Mouse (Mus musculus) neural tube, embryonic 11.5 days (tissue): ENCODE results near the gene Gm29609. TPM values are rescaled to one million over a fixed set of nuclear protein-coding genes. Genes with fewer than 3 reads are reported as not detected.

Experiments used
- ATAC-seq: fragments of 200-750 bp; cut with Nextera tagmentation; 2 replicates; pipeline ENCODE4 v1.8.0; 2017; ENCODE audit warnings: moderate number of reproducible peaks, mild to moderate bottlenecking, moderate TSS enrichment, moderate library complexity; ENCODE audit not compliant: insufficient read depth, low FRiP score, low TSS enrichment
- DNase-seq: peaks from one replicate; pipeline ENCODE4 v3.0.0-alpha.2; 2015; ENCODE audit warnings: low spot score
- H3K27ac ChIP-seq: fragments of 300-500 bp; sonication (generic); 2 replicates; pipeline ENCODE4 v1.5.1; 2014; ENCODE audit warnings: low read depth, mild to moderate bottlenecking, low read length
- H3K27me3 ChIP-seq: fragments of 300-500 bp; sonication (generic); 2 replicates; pipeline ENCODE4 v1.6.1; 2014; ENCODE audit warnings: mild to moderate bottlenecking, low read length, mixed read lengths; ENCODE audit not compliant: control insufficient read depth, insufficient read depth
- H3K36me3 ChIP-seq: fragments of 300-500 bp; sonication (generic); 2 replicates; pipeline ENCODE4 v1.6.1; 2014; ENCODE audit warnings: mild to moderate bottlenecking, low read length, moderate library complexity, mixed read lengths; ENCODE audit not compliant: control insufficient read depth, insufficient read depth
- H3K4me1 ChIP-seq: fragments of 300-500 bp; sonication (generic); 2 replicates; pipeline ENCODE4 v1.6.1; 2014; ENCODE audit warnings: low read length, mixed read lengths; ENCODE audit not compliant: control insufficient read depth, insufficient read depth
- H3K4me2 ChIP-seq: fragments of 300-500 bp; sonication (generic); 2 replicates; pipeline ENCODE4 v1.6.1; 2014; ENCODE audit warnings: low read depth, mild to moderate bottlenecking, moderate library complexity
- H3K4me3 ChIP-seq: fragments of 300-500 bp; sonication (generic); 2 replicates; pipeline ENCODE4 v1.5.1; 2014; ENCODE audit warnings: low read depth, low read length
- H3K9ac ChIP-seq: fragments of 300-500 bp; sonication (generic); 2 replicates; pipeline ENCODE4 v1.6.1; 2014; ENCODE audit warnings: mild to moderate bottlenecking, low read length
- H3K9me3 ChIP-seq: fragments of 300-500 bp; sonication (generic); 2 replicates; pipeline ENCODE4 v1.6.1; 2016; ENCODE audit warnings: low read length; ENCODE audit not compliant: control insufficient read depth
- WGBS: fragments of 180-500 bp; shearing (Covaris S2); extraction: QIAGEN DNeasy Blood & Tissue Kit; methylation state at CpG from one replicate; pipeline ENCODE4 v1.1.7; 2014; 5-methylcytosine and 5-hydroxymethylcytosine counted together
- polyA plus RNA-seq: library from polyadenylated mRNA; unstranded; fragments of >200 nt; fragmentation: Nextera tagmentation; extraction: Ambion mirVana; gene quantifications from 2 replicates; pipeline ENCODE4 v1.2.1, GENCODE M21; 2014

Gm29609 gene
- polyA plus RNA-seq, 1 experiment from 2014 or later: 1.3 TPM

DNA sequence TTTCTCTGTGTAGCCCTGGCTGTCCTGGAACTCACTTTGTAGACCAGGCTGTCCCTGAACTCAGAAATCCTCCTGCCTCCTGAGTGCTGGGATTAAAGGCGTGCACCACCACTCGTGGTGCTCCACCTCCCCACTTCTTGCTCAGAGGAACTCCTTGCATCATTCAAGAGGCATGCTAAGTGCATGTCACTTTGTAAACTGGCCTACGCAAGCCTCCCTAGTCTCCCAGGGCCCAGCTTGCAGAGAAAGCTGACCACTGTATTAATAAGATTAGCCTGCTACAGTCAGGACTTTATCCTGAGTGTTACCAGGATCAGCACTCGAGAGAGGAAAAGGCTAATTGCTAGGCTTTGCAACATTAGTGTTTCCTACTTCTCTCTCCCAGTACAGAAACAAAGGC, 11.1 kb downstream of the Gm29609 start:
- Histone ChIP-seq H3K9ac (no peak overlapping the region), H3K4me3 (no peak overlapping the region), H3K36me3 (peaks cover 38% of the 10 kb centered on the region), H3K27ac (no peak overlapping the region), H3K4me1 (no peaks in the 10 kb centered on the region), H3K9me3 (no peaks in the 10 kb centered on the region), H3K27me3 (no peaks in the 10 kb centered on the region), H3K4me2 (no peak overlapping the region)
- DNase-seq: no peak
- 93% methylated on average over 4 of the region's 4 CpGs for WGBS
- ATAC-seq: no peak

DNA sequence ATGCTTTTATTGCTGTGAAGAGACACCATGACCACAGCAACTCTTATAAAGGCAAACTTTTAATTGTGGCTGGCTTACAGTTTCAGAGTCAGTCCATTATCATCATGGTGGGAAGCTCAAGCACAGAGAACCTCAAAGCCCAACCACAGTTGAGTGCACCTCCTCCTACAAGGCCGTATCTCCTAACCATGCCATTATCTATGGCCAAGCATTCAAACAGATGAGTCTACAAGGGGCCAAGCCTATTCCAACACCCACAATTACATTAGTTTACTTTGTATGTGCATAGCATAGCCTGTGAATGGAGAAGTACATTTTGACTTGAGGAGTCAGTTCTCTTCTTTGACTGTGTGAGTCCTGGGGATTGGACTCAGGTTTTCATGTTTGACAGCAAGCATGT, 14.8 kb downstream of the Gm29609 start:
- ATAC-seq: no peak
- peaks cover 35% of the 10 kb centered on the region for H3K36me3 ChIP-seq
- WGBS: 90% methylated on average over 1 of the region's 1 CpGs
- H3K9me3 ChIP-seq: no peaks in the 10 kb centered on the region
- no peak overlapping the region for H3K9ac ChIP-seq
- H3K27ac ChIP-seq: no peak overlapping the region
- H3K27me3 ChIP-seq: no peaks in the 10 kb centered on the region
- H3K4me3 ChIP-seq: no peak overlapping the region
- no peaks in the 10 kb centered on the region for H3K4me1 ChIP-seq
- H3K4me2 ChIP-seq: no peak overlapping the region
- DNase-seq: no peak

DNA sequence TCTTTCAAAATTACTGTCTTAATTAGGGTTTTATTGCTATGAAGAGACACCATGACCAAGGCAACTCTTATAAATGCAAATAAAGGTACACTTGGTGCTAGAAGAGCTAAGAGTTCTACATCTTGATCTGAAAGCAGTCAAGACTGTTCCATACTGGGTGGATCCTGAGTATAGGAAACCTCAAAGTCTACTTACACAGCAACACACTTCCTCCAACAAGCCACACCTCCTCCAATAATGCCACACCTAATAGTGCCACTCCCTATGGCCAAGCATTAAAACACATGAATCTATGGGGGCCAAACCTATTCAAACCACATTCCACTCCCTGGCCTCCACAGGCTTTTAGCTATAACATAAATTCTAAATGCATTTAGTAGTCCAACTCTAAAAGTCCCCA, 17.2 kb downstream of the Gm29609 start:
- DNase-seq: no peak
- Histone ChIP-seq H3K9ac (no peak overlapping the region), H3K4me3 (no peak overlapping the region), H3K27me3 (no peaks in the 10 kb centered on the region), H3K9me3 (no peaks in the 10 kb centered on the region), H3K27ac (no peak overlapping the region), H3K4me2 (no peak overlapping the region), H3K36me3 (peaks cover 34% of the 10 kb centered on the region), H3K4me1 (no peaks in the 10 kb centered on the region)
- no peak for ATAC-seq

DNA sequence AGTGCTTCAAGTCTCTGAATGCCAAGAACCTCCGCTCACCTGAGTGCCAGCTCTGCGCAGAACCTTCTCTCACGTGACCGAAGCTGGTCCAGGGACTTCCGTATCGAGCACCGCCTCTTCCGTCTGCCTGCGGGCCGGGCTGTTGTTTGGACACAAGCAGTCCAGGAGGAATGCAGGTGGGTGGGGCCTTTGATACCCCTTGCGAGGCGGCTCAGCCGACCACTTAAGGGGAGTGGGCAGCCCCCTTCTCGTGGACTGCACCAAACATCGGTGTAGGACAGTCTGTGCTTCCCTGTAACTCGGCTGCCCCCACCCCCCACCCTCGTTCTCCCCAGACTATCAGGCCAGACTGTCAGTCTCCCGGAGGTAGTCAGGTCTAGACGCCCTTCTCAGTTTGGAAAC, 25.6 kb downstream of the Gm29609 start, which contains the start of gene Mpv17:
TSS of gene Mpv17 (minus strand) at position 100 of the 402 bp plus-strand sequence.
- peak within 1 kb of the TSS; percentile 65 for H3K9ac ChIP-seq
- peak within 1 kb of the TSS; percentile 53 for H3K4me3 ChIP-seq
- no peaks in the 10 kb centered on the region for H3K27me3 ChIP-seq
- H3K27ac ChIP-seq: no peak within 1 kb of the TSS; the same call in 1 of the 2 replicates
- H3K9me3 ChIP-seq: no peaks in the 10 kb centered on the region
- peak within 1 kb of the TSS; percentile 84 for H3K4me2 ChIP-seq
- peak; percentile 83 for DNase-seq
- H3K4me1 ChIP-seq: peaks cover 4% of the 10 kb centered on the region
- WGBS: under 1% methylated on average over 19 of the region's 19 CpGs
- ATAC-seq: peak; percentile 94
- peaks cover 13% of the 10 kb centered on the region for H3K36me3 ChIP-seq

DNA sequence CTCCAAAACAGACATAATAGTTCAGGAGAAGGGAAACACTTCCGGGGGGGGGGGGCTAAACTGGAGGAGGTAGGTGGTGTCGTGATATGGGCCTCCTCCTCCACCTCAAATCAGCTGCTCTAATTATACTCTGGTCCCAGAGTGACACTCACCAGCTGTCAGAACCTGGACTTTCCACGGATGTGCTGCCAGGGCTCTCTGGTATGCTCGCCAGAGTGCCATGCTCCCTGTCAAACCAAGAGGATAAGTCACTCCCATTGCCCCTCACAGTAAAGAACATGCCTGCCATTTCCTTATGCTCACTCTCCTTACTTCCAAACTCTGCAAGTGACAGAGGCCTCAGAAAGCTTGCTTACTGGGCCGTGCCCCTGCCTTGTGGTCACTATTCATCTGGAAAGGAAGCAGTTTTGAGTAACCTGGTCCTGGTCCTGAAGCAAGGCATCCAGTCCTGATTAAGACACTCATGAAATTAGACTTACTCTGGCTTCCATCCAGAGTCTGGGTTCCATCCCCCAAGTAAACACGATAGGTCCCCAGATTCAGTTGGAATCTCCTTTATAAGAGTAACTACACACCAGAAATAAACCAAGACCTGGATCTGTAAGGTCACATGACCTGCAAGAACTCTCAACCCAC, 26.1 kb downstream of the Gm29609 start:
- H3K4me2 ChIP-seq: peak overlapping the region; percentile 84
- WGBS: 40% methylated on average over 6 of the region's 6 CpGs
- H3K4me3 ChIP-seq: peak overlapping the region; percentile 53
- peaks cover 4% of the 10 kb centered on the region for H3K4me1 ChIP-seq
- peaks cover 8% of the 10 kb centered on the region; the same call in 1 of the 2 replicates for H3K36me3 ChIP-seq
- H3K9ac ChIP-seq: peak overlapping the region; percentile 65
- H3K9me3 ChIP-seq: no peaks in the 10 kb centered on the region
- 0 out of 2 replicates have a peak, but pooled peaks have one; percentile 20 for ATAC-seq
- H3K27ac ChIP-seq: no peak overlapping the region
- H3K27me3 ChIP-seq: no peaks in the 10 kb centered on the region
- no peak for DNase-seq

DNA sequence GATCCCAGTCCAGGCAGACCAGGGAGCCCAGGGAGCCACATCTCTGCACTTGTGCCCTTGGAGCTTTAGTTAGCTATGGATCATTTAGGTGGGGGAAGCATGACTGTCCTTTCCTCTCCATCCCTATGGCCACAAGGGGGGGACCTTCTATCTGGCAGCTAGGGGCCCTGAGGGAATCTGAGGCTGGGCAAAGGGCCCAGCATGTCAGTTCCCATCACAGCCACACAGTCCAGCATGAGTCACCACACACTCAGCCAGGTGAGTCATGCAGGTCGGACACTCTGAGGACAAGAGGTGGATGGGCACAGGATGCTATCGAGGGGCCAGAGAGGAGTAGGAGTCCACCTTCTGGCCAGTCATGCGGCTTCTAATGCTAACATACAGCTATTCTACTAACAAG, 28.0 kb downstream of the Gm29609 start:
- H3K4me1 ChIP-seq: peaks cover 4% of the 10 kb centered on the region
- whole genome bisulfite sequencing: 98% methylated on average over 3 of the region's 3 CpGs
- H3K27me3 ChIP-seq: no peaks in the 10 kb centered on the region
- H3K9ac ChIP-seq: no peak overlapping the region
- H3K36me3 ChIP-seq: peaks cover 3% of the 10 kb centered on the region; the same call in 1 of the 2 replicates
- no peak overlapping the region for H3K27ac ChIP-seq
- ATAC-seq (no peak), DNase-seq (no peak)
- no peaks in the 10 kb centered on the region for H3K9me3 ChIP-seq
- H3K4me3 ChIP-seq: no peak overlapping the region
- H3K4me2 ChIP-seq: no peak overlapping the region

DNA sequence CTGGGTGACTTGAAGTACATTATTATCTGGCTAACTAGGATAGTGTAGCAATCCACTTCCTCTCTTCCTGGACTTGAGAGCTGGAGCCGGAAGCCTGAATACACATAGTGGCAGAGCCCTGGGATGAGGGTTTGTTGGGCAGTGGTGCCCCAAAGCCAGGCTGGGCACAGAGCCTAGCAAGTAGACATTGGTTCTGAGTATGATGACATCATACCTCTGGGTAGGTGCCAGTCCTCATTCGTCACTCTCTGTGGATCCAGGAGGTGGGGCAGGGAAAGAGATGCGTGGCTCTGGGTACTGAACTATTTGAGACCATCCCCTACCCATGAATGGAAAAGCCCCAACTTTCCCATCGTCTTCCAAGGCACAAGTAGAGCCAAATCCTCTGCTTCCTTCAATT, 29.9 kb downstream of the Gm29609 start:
- Histone ChIP-seq H3K9me3 (no peaks in the 10 kb centered on the region), H3K4me3 (no peak overlapping the region), H3K4me1 (peaks cover 4% of the 10 kb centered on the region), H3K27ac (no peak overlapping the region), H3K4me2 (no peak overlapping the region), H3K36me3 (peaks cover 3% of the 10 kb centered on the region; the same call in 1 of the 2 replicates), H3K27me3 (no peaks in the 10 kb centered on the region), H3K9ac (no peak overlapping the region)
- no peak for DNase-seq
- WGBS: 90% methylated on average over 4 of the region's 4 CpGs
- no peak for ATAC-seq

DNA sequence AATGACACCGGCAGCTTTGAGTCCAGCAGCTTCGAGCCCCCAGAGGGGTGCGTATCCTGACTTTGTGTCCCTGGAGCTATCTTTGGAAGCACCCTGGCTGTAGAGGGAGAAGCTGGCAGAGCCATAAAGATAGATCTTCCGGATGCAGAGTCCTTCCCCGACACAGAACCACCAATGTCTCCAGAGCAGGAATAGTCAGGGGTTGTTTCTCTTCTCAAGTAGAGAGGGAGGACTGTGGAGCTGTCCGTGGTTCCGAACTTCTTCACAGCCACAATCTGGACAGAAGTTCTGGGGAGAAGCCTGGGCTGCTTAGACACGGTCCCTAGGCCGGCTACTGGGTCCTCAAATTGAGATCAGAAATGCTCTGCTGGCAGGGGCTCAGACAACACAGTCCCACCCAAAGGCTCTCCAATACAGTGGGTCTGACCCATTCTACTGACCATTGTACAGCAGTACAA, 40.7 kb downstream of the Gm29609 start:
- Histone ChIP-seq H3K4me1 (0 out of 2 replicates have a peak, but pooled peaks cover 6% of the 10 kb centered on the region), H3K9me3 (no peaks in the 10 kb centered on the region), H3K4me2 (no peak overlapping the region), H3K27me3 (peaks cover 55% of the 10 kb centered on the region), H3K9ac (no peak overlapping the region), H3K36me3 (no peaks in the 10 kb centered on the region), H3K27ac (no peak overlapping the region), H3K4me3 (no peak overlapping the region)
- ATAC-seq: no peak
- DNase-seq: peak; percentile 36
- WGBS: 19% methylated on average over 9 of the region's 9 CpGs
